Mouse (Mus musculus) left cerebral cortex, postnatal 25 days (tissue): ENCODE measurements around the gene Osbpl9. TPM values are rescaled to one million over a fixed set of nuclear protein-coding genes. Genes with fewer than 3 reads are reported as not detected.

ENCODE experiments used
- DNase-seq, 2 experiments: peaks; one replicate each; pipeline ENCODE4 v3.0.0; 2022; ENCODE audit warnings: low spot score in 2 of 2, mixed read lengths in 1 of 2
- intact Hi-C: fragments of 180-260 bp; cut with DNase I; formaldehyde crosslinking; loops from one replicate; pipeline ENCODE4 v1.15.1; 2025
- total RNA-seq, 2 experiments: library from RNA; stranded (reverse); gene quantifications; 2 replicates each; pipeline ENCODE4 v1.2.3; 2021

Osbpl9 gene
- total RNA-seq = 10 to 100 TPM; 44.5 to 59.2 TPM

GRCm38 (mm10) chr4:109201582-109202424, at the start of gene Osbpl9:
TSS of gene Osbpl9 (minus strand) at chr4:109202272.
- peak; percentile 98 for DNase-seq
- intact Hi-C loops = no loop called here

DNA sequence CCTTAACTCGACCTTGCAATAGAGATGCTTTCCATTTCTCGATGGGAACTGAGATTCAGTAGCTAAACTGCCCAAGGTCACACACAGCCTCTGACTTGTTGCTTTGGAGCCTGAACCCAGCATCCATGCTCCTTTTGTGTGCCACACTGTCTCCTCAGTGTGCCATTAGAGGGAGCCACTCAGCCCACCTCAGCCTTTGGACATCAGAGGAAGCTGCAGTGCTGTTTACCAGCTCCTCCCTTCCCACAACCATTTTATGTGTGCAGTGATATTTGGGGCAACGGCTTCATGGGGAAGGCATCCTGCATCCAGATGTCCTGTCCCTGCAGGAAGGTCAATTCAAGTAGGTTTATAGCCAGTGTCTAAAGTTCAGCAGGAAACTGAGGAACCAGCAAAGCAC, 49.5 kb upstream of the Osbpl9 start:
- intact Hi-C loops = no loop called here
- no peak for DNase-seq

DNA sequence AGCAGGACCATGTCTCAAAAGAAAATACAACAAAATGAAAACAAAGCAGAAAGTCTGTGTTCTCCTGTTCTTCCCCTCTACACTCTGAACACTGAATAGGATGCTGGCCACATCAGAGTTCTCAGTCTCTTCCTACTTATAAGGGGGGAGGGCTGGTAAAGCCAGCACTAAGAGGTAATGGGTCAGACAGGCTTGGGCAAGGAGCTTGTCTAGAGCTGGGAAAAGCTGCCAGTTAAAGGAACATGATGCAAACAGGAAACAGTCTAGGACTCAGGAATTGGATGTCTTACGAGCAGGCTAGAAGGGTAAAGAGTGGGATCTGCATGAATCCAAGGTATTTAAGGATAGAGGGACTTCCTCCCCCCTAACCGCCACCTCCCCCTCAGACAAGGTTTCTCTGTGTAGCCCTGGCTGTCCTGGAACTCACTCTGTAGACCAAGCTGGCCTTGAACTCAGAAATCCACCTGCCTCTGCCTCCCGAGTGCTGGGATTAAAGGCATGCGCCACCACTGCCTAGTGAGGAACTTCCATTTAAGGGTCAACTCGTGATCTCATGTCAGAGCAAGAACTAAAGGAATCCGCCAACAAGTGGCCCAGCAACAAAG, 43.0 kb upstream of the Osbpl9 start:
- DNase-seq = no peak
- intact Hi-C loops = no loop called here

GRCm38 (mm10) chr4:109244506-109244905, 42.4 kb upstream of the Osbpl9 start:
- DNase-seq = no peak
- intact Hi-C loops = no loop called here

DNA sequence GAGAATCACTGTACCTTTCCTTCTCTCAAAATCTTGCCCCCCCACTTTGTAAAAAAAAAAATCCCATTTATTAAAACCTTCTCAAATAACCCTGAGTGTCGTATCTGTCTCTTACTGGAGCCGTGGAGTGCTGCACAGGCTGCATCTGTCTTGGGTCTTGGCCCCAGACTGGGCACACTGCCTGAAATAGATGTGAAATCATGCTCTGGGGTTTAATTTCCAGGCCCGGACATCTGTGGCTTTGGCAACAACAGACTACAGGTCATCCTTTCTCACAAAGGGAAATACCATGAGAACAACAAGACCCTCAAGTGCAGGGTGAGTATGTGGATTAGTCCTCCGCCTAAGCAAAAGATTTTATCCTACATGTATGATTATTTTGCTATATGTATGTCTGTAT, 39.9 kb upstream of the Osbpl9 start:
- no peak for DNase-seq
- intact Hi-C loops = no loop called here

DNA sequence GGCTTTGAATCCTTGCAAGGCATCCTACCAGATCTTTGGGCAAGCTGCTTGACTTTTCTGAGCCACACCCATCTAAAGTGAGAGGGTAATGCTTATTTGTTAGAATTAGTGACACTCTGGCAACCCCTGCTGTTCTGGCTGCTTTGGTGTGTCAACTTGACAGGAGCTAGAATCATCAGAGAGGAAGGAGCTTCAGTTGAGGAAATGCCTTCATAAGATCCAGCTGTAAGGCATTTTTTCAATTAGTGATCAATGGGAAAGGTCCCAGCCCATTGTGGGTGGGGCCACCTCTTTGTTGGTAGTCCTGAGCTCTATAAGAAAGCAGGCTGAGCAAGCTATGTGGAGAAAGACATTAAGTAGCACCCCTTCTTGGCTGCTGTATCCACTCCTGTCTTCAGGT, 39.1 kb upstream of the Osbpl9 start:
- intact Hi-C loops = no loop called here
- no peak for DNase-seq

DNA sequence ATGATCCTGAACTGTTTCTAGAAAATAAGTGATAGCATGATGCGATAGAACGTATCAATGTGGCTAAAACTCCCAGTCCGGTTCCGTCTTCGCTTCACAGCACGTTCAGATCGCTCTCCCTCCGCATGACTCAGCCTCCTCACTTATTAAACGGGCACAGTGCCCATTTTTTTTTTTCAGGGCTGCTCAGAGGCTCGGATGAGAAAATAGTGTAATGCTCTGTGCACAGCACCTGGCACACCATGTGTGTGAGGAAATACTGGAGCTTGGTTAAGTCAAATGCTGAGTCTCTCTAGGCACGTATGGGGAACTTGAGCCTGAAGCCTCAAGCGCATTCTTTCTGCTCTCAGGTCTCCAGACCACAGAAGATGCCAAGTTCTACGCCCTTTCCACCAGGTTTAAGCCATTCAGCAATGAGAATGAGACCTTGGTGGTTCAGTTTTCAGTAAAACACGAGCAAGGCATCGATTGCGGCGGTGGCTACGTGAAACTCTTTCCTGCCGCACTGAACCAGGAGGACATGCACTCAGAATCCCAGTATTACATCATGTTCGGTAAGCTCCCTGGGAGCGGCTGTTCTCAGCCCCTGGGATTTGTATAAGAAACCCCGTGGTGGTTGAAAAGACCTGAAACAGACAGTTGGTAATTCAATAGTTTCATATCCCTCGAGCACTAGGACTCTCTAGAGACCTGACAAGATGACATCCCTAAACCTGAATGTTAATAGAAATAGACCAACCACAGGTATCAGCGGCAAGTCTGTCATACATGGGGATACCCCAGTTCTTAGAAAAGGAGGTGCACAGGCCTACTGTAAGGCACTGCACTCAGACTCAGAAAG, 36.6 kb upstream of the Osbpl9 start:
- intact Hi-C loops = no loop called here
- peak; percentile 24 to 61 for DNase-seq

GRCm38 (mm10) chr4:109236186-109236879, 34.3 kb upstream of the Osbpl9 start:
- DNase-seq = no peak
- intact Hi-C loops = no loop called here

GRCm38 (mm10) chr4:109234806-109235350, 32.8 kb upstream of the Osbpl9 start:
- intact Hi-C loops = no loop called here
- no peak for DNase-seq

- intact Hi-C loops = no loop called here
- DNase-seq = no peak
Observed at GRCm38 (mm10) chr4:109234185-109234584, 32.1 kb upstream of the Osbpl9 start, which contains the start of gene Calr4. TSS of gene Calr4 (plus strand) at chr4:109234485.

DNA sequence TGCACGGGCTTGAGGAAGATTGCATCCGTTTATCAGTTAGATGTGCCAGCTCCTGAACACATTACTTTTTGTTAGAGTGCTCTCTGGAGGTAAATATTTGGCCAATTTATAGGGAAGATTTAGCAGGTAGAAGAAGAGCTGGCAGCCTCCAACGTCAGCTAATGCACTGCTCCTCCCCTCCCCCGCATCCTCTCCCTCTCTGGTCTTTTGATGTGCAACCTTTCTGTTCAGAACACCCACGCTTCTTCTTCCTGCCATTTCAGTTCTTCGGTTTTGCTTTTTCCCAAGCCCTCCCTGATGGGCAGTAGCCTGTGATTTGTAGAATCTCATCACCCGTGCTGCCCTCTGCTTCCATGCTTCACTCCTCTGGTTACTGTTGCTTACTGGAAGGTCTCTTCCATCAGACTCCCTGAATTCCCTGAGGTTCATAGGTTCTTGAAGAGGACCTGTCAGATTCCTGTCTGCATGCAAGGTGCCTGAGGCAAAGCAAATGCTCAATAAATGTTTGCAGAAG, 27.8 kb upstream of the Osbpl9 start:
- no peak for DNase-seq
- intact Hi-C loops = no loop called here

GRCm38 (mm10) chr4:109226071-109226470, 24.0 kb upstream of the Osbpl9 start:
- no peak for DNase-seq
- intact Hi-C loops = no loop called here

- intact Hi-C loops = no loop called here
- no peak for DNase-seq
Observed at GRCm38 (mm10) chr4:109225606-109226005, 23.5 kb upstream of the Osbpl9 start.

DNA sequence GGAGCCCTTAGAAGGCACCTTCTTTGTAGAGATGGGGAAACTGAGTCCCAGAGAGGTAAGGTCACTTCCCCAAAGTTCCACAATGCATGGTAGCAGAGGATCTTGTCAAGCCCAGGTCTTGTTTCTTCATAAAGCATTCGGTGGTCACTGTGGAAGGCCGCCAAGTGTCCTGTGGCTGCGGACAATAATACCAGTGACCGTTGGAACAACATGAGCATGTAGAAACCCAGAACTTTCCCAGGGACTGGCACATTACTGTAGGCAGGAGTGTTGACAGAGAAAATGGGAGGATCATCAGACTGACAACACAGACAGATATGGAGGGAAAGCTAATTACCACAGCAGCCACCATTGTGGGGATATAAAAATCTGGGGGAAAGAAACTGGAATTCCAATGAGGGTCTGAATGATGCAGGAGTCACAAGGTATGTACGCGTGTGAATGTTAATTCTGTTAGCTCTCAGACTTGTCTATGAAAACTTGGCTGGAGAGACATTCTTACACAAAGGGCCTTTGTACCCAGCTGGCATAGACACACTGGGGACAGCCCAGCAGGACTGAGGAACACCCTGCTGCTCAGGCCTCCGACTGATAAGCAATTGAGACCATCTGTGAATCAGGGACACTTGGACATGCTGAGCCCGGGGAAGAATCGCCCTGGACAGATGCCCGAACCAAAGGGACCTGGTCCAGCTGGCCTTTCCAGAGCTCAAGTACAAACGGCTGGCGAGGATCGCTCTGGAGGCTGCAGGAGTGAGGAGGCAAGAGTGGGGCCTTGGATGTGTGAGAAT, 22.9 kb upstream of the Osbpl9 start:
- intact Hi-C loops = no loop called here
- DNase-seq = peak; percentile 74 to 85

DNA sequence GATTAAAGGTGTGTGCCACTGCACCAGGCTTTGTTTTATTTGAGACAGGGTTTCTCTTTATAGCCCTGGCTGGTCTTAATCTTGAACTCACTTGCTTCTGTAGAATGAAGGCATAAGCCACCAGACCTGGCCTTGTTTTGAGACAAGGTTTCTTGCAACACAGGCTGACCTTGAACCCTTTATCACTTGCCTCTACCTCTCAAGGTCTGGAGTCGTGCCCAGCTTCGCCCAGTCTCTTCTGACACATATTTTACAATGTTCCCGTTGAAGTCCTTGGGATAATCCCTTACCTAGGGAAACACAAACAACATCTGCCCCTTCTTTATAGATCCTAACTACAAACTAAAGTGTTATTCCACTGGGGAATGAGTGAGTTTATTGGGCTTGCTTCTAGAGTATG, 19.9 kb upstream of the Osbpl9 start:
- no peak for DNase-seq

GRCm38 (mm10) chr4:109220441-109220940, 18.4 kb upstream of the Osbpl9 start:
- no peak for DNase-seq
- intact Hi-C loops = no loop called here

More for the DNA sequence above, 19.9 kb upstream of the Osbpl9 start:
- intact Hi-C loops = no loop called here

- intact Hi-C loops = no loop called here
- DNase-seq = no peak
Observed at GRCm38 (mm10) chr4:109218008-109218407, 15.9 kb upstream of the Osbpl9 start.

GRCm38 (mm10) chr4:109213986-109214385, 11.9 kb upstream of the Osbpl9 start:
- intact Hi-C loops = no loop called here
- DNase-seq = no peak
